Mouse (Mus musculus) liver (tissue): ENCODE measurements around the gene Ell.

Experiments used
- DNase-seq: peaks from one replicate; pipeline ENCODE4 v3.0.0-alpha.2; 2020; ENCODE audit warnings: mixed read lengths

Ell gene

DNA sequence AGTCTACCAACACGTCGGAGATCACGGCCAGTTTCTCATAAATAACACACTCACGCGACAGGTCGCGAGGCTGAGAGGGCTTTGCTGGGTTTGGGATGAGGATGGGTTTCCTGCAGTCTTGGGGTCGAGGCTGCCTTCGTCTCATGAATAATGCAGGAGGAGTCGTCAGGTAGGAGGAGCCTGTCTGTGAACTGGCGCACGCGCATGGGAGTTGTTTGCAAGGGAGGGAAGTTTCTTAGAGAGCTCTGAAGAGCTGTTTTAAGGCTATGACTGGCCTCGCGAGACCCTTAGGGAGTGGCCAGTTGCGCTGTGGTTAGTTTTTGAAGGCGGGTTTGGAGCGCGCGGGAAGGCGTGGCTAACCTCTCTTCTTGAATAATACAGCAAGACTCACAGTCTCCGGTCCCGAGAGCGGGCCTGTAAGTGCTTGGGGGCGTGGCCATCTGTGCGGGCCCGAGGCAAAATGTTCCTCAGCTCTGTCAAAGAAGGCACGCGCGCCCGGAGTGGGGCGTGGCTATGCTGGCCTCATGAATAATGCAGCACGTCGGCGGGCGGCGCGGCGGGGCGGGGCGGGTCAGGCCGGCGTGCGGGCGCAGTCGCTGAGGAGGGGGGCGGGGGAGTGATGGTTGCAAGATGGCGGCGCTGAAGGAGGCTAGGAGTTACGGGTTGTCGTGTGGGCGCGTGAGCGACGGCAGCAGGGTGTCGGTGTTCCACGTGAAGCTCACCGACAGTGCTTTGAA is at the start of gene Ell:
Gene Ell, plus strand, starts transcription at position 381 of the 737 bp plus-strand sequence.
- peak; percentile 100 for DNase-seq

DNA sequence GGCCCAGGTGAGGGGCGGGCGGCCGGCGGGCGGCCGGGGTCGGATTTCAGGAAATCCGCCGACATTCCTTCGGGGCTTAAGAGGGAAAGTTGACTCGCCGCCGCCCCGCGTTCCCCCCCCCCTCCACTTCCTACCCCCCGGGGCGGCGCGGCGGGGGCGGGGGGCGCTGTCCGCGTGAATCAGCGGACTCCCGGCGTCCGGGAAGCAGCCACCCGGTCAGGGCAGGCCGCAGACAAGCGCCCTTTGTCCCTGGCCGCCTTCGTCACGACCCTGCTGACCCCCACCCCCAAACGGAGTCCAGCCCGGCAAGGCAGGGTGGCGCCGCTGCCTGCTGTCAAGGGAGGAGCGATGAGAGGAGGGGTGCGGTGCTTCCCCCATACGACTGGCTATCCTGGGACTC is 49.7 kb upstream of the Ell start:
- DNase-seq: no peak

DNA sequence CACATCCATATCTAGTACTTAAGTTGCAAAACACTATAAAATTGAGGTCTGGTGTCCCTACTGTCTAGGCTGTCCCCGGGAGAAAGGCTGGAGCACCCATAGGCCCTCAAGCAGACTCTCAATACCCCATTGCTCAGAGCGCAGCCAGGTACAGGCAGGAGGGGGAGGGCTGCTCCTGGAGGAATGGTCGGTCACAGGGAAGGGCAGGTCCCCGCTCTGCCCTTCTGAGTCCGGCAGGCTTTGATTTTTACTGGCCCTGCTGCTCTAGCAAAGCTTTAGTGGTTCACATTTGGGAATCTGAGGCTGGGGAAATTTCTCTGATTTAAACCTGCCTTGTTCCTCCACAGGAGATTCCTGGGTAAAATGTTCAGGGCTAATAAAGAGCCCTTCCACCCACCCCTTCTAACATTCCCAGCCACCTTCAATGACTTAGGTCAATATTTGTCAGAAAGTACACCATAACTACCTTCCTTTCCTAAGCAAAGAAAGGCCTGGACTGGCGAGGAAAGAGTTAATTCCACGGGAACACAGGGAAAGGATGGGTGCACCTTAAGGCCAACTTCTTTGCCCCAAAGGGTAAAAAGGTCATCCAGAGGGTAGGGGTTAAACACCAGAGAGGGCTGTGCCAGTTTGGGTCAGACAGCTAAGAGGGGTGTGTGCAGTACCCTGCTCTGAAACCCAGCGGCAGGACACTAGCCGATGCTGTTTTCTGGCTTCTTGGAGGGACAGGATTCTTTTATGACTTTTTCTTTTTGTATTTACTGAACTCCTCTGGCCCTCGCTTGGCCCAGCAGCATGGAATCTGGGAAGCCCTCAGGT is 49.0 kb upstream of the Ell start:
- no peak for DNase-seq

DNA sequence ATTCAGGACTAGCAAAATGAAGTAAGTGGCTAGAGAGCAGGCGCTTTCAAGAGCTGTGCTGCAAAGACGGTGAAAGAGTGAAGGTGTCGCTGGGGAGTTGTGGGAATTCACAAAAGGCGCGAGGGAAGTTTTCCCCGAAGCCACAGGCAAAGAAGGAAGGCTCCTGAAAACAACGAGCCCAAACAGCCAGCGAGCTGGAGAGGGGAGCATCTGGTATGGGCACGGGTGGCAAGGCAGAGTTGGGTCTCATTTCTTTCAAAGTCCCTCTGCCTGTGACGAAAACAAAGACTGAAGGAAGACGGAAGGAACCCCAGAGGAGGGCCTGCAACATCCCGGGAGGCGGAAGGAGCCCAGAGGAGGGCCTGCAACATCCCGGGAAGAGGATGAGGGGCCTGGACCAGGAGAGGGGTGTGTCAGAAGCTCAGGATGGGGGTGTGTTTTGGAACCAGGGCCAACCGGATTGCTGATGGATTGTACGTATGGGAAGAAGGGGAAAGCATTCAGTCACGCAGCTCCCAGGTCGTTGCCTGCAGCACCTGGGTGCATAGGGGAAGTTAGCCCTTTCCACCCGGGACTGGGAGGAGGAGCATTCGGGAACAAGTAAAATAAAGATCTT is 48.3 kb upstream of the Ell start:
- DNase-seq: no peak

DNA sequence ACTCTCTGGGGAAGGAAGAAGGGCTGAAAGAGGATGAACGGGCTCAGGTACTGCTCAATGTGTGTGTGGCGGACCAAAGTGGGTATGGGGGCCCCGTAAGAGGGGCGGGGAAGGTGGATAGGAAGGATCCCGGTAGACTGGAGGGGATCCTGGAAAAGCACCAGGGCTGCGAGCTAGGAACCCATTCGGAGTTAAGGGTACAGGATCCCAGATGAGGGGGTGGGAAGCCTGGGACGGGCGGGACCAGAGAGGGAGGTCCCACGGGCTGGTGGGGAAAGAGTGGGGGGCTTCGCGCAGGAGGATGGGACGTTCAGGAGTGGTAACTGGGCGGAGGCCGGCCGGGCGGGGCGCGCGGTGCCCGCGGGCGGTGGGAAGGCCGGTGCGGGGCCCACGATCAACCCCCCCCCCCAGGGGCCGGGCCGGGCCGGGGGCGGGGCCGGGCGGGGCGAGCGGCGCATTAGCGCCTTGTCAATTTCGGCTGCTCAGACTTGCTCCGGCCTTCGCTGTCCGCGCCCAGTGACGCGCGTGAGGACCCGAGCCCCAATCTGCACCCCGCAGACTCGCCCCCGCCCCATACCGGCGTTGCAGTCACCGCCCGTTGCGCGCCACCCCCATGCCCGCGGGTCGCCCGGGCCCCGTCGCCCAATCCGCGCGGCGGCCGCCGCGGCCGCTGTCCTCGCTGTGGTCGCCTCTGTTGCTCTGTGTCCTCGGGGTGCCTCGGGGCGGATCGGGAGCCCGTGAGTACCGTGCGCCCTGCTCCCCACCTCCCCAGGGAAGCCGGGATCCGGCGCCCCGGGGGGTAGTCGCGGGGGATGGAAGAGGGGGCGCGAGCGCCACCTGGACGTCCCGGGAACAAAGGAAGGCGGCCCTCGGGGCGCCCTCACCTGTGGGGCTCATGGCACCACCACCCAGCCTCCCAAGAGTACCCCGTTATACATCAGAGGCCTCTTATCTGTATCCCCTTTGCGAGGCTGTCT is 46.3 kb upstream of the Ell start, which contains the start of gene Crlf1:
Gene Crlf1, plus strand, starts transcription at position 495 of the 977 bp plus-strand sequence.
- DNase-seq: no peak

DNA sequence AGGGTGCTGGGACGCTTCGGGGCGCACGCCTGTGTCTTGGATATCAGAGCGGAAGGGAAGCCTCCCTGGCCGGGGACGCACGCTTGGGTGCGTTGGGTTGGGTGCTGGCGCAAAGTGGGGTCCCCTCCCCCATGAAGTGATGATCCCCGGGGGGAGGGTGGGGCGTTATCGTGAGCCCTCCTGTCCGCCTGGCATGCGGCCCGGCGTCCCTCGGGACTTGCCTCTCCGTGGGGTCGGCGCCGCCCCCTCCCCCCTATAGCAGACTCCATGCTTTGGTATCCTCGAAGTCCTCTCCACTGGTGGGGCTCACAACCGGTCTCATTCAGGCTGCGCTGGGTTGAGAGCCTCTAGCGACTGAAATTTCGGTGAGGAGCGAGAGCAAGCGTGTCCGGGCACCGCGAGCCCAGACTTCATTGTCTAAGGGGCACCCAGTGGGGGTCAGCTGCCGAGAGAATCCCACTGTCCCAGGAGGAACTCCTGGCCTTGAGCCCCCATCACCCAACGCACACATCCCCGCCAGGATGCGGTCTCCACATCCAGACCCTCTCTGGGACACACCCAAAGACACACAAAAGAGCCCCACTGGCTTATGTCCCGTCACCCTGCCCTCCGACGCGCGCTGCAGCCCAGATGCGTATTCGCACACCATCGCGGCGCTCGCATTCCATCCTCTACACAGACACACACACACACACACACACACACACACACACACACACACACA is 45.4 kb upstream of the Ell start:
- DNase-seq: no peak

DNA sequence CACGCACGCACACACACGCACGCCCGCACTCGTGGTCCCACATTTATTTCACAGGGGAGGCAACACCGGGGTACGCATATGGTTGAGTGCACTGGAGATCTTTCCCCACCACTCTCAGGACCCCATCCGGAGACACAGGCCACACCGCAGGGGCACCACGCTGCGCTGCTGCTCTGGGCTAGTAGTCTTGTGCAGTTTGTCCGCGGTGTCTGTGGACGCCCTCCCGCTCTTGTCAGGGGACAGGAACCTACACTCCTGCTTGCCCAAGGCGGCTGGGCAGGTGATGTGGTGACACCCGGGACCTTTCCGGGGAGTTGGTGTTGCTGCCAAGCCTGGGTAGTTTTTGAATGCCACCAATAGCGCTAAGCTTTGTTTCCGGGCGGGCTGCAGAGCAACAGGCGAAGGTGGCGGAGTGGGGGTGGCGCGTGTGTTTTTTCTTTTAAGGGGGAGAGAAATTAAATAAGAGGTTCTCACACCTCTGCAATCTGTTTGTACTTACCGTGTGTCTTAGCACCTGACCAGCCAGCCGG is 44.8 kb upstream of the Ell start:
- no peak for DNase-seq

DNA sequence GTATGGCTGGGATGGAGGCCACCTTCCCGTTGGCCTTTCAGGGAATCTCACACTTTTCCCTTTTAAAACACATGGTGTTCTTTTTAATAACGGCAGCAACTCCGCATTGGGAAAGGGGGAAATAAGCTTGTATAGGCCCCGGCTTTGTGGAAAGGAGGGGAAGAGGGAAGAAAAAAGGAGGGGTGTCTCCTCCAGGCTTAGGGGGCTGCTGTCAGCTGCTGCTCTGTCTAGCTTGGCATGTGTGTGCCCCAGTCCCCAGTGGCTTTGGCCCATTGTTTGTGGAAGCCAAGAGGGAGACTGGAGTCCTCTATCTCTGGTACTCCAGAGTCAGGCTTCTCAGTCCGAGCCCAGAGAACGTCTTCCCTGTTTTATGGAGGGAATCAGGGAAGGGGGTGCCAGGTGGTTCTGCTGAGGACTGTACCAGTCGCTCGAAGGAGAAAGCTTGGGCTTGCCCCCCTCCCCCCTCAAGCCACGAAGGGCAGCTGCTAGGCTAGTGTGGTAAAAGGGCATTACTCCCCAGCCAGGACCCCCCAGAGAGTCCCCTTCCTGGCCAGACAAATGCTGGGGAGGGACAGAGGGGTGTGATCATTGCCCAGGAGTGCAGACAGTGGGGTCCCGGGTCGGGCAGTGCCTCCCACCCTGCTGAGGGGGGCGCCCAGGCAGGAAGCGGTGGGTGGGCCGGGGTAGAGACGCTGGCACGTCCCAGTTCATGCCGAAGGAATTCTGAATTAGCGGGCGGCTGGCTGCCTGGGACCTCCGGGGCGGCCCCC is 44.1 kb upstream of the Ell start:
- DNase-seq: no peak

DNA sequence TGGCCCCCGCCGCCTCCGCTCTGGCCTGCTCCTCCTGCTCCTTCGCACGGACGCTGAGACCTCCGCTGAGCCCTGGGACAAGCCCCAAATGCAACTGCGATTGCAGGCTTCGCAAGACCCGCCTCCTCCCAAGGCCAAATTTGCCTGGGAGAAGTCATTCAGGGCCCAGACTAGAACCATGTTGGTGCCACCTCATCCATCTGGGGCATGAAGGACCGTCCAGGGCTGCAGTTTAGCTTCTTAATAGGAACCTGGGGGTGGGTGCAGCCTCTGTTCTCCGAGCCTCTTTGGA is 43.5 kb upstream of the Ell start:
- no peak for DNase-seq

DNA sequence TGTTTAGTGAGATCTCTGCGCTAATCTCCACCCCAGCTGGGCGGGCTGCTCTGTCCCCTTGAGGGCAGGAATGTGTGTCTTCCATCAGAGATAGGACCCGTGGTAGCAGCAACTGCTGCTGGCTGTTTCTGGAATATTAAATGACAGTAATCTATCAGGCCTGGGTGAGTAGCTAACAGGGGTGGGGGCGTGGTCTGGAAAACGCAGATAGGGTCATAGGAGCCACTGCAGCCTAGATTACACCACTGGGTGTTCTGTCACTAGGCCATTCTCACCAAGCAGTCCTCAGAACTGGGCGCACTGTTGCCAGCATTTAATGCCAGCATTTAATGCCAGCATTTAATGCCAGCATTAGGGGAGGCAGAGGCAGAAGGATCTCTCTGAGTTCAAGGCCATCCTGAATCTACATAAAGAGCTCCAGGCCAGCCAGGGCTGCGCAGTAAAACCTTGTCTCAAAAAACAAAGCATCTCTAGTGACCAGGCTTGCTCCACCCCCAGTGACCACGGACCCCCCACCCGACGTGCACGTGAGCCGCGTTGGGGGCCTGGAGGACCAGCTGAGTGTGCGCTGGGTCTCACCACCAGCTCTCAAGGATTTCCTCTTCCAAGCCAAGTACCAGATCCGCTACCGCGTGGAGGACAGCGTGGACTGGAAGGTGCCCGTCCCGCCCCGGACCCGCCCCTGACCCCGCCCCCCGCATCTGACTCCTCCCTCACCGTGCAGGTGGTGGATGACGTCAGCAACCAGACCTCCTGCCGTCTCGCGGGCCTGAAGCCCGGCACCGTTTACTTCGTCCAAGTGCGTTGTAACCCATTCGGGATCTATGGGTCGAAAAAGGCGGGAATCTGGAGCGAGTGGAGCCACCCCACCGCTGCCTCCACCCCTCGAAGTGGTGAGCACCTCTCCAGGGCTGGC is 38.6 kb upstream of the Ell start:
- DNase-seq: peak; percentile 86

DNA sequence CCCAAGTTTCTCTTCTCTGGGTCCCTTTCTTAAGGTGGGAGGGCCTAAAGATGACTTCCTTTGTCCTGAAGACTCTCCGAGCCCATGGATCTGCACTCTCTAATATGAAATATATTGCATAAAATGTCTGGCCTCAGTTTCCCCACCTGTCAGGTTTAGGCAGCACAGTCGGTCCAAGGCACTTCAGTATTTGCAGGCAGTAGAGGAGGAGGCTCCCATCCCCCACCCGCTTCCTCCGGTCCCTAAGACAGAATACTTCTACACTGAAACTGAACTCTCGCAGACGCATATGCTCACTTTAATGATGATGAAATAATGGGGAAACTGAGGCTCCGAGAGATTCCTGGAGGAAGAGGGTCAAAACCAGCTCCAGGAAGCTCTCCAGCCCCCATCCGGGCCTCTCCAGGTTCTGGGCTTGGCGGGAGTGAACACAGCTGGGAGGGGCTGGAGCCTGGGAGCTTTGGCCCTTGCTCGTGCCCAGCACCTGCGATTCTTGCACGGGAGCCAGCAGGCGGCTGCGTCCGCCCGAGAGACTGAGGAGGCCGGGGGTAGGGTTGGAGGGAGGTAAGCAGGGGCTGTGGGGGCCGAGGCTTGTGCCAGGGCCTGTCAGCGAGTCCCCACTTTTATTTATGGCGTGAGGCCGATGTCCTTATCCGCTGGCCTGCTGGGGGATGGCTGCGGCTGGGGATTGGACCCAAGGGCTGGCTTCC is 37.3 kb upstream of the Ell start:
- peak; percentile 57 for DNase-seq

DNA sequence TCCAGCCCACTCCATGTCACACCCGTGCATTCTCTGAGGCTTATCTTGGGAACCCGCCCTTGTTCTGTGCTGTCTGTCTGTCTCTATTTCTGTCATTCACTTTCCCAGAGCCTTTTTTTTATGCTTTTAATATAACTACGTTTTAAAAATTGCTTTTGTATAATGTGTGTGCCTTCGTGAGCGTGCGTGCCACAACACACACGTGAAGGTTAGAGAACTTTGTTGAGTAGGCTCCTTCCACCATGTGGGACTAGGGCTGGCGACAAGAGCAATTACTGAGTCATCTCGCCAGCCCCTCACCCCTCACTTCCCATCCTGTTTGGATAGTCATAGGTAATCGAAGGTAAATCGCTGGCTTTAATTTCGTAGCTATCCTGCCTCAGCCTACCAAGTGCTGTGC is 36.7 kb upstream of the Ell start:
- DNase-seq: no peak

DNA sequence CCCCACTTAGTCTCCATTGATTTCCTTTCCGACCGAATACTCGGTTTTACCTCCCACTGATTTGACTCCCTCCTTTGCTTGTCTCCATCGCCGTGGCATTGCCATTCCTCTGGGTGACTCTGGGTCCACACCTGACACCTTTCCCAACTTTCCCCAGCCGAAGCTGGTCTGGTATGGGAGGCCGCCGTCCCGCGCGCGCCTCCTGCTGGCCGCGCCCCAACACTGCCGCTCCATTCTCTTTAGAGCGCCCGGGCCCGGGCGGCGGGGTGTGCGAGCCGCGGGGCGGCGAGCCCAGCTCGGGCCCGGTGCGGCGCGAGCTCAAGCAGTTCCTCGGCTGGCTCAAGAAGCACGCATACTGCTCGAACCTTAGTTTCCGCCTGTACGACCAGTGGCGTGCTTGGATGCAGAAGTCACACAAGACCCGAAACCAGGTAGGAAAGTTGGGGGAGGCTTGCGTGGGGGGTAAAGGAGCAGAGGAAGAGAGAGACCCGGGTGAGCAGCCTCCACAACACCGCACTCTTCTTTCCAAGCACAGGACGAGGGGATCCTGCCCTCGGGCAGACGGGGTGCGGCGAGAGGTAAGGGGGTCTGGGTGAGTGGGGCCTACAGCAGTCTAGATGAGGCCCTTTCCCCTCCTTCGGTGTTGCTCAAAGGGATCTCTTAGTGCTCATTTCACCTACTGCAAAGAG is 36.1 kb upstream of the Ell start:
- DNase-seq: peak; percentile 80

DNA sequence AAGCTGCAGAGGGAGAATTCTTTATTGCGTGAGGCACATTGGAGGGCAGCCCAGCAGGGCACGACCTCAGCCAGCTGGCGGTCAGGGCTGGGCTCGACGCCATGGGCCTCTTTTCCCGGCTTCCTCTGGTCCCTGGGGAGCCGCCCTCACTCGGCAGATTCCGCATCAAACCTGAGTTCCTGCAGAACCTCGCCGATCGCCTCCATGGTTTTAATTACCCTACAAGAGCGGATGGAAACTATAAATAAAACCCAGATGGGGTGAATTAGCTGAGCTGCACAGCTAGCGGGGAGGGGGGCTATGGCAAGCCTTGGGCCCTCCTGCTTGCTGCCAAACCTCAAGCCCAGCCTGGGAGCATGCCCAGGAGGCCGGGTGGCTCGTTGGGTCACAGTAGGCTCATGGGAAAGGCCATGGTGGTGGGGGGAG is 35.0 kb upstream of the Ell start:
- DNase-seq: no peak

DNA sequence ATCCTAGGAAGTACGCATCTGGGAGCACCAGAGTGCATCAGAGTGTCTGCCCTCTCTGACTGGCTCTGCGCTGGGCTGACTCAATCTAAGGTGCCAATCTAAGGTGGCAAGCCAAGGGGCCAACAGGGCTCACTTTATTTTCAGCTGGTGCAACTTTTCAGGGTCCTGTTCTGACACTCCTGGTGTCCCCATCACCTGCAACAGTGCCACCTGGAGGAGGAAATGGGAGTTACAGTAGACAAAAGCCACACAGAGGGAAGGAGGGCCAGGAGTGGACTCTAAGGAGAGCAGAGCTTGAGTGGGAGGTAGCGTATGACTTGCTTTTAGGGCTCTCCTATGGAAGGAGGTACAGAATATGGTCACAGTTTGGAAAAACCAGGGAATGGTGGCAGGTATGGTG is 34.4 kb upstream of the Ell start:
- peak; percentile 85 for DNase-seq

DNA sequence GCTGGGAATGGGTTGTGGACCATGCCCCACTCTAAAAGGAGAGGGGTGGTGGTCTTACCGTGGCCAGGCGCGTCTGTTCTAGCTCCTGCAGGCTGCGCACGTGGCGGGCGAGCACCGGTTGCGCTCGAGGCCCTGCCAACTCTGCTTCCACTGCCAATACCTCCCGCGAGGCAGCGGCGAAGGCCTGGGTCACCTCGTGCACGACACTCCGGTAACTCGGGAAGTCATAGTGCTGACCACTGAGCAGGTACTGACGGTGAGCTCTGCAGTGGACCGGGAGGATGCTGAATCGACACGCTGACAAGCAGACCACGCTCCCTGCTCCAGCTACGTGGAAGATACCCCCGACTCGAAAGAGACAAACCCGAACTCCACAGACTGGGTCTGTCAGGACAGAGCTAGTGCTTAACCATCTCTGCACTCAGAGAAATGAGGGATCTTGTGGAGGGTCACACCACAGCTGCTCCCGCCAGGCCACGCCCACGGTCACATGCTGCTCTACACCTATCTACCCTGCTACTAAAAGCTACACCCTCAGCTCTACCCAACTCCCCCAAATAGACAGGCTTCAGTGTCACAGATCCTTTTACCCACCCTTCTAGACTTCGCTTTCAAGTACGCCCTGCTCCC is 33.4 kb upstream of the Ell start:
- no peak for DNase-seq

DNA sequence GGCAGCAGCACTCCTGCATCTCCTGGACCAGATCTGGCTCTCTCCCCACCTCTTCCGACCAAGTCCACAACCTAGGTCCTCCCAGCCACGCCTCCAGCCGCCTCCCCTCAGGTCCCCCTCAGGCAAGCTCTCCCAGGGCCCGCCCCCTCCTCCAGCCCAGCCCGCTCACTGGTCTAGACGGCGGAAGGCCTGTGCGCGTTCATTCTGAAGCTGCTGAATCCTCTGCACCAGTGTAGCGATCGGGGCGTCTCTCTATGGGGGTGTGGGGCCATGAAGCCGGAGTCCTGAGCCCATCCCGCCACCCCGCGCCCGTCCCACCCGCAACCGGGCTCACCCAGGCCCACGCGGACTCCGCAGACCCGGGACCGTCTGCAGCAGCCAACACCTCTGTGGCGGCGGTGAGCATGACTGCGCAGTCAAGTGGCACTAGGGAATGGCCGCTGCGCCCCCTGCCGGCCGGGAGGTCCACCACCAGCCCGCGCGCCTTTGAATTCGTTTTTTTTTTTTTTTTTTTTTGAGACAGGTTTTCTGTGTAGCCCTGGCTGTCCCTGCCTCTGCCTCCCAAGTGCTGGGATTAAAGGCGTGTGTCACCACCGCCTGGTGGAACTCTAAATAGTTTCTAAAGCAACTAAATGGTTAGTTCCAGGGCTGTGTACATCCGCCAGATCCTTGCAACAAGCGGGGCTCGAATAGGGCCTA is 32.8 kb upstream of the Ell start, which contains the start of gene Rex1bd:
Gene Rex1bd, minus strand, starts transcription at position 425 of the 699 bp plus-strand sequence.
- peak; percentile 95 for DNase-seq
